Mouse (Mus musculus) embryonic facial prominence, embryonic 13.5 days (tissue): ENCODE data around the gene Sergef. TPM values are rescaled to one million over a fixed set of nuclear protein-coding genes. Genes with fewer than 3 reads are reported as not detected.

ENCODE experiments used
- ATAC-seq: fragments of 200-750 bp; cut with Nextera tagmentation; 2 replicates; pipeline ENCODE4 v1.8.0; 2017; ENCODE audit warnings: low read depth; ENCODE audit not compliant: insufficient number of reproducible peaks, insufficient read depth, low FRiP score, low TSS enrichment
- H3K27ac ChIP-seq: fragments of 300-500 bp; sonication (generic); 2 replicates; pipeline ENCODE4 v1.5.1; 2015; ENCODE audit warnings: moderate library complexity, mild to moderate bottlenecking, inconsistent platforms
- H3K27me3 ChIP-seq: fragments of 300-500 bp; sonication (generic); 2 replicates; pipeline ENCODE4 v1.6.1; 2015; ENCODE audit warnings: mild to moderate bottlenecking, inconsistent platforms
- H3K36me3 ChIP-seq: fragments of 300-500 bp; sonication (generic); 2 replicates; pipeline ENCODE4 v1.6.1; 2015; ENCODE audit warnings: mild to moderate bottlenecking, inconsistent platforms
- H3K4me1 ChIP-seq: fragments of 300-500 bp; sonication (generic); 2 replicates; pipeline ENCODE4 v1.6.1; 2015; ENCODE audit warnings: inconsistent platforms
- H3K4me2 ChIP-seq: fragments of 300-500 bp; sonication (generic); 2 replicates; pipeline ENCODE4 v1.6.1; 2015; ENCODE audit warnings: moderate library complexity, mild to moderate bottlenecking, inconsistent platforms
- H3K4me3 ChIP-seq: fragments of 300-500 bp; sonication (generic); 2 replicates; pipeline ENCODE4 v1.5.1; 2015; ENCODE audit warnings: mild to moderate bottlenecking, inconsistent platforms
- H3K9ac ChIP-seq: fragments of 300-500 bp; sonication (generic); 2 replicates; pipeline ENCODE4 v1.6.1; 2015; ENCODE audit warnings: mild to moderate bottlenecking, inconsistent platforms
- H3K9me3 ChIP-seq: fragments of 300-500 bp; sonication (generic); 2 replicates; pipeline ENCODE4 v1.6.1; 2016; ENCODE audit warnings: inconsistent platforms
- WGBS: fragments of 180-500 bp; shearing (Covaris S2); methylation state at CpG from one replicate; pipeline ENCODE4 v1.1.7; 2015; ENCODE audit warnings: mixed read lengths; 5-methylcytosine and 5-hydroxymethylcytosine counted together
- polyA plus RNA-seq: library from polyadenylated mRNA; unstranded; fragments of >200 nt; fragmentation: Nextera tagmentation; extraction: Ambion mirVana; gene quantifications from 2 replicates; pipeline ENCODE4 v1.2.1, GENCODE M21; 2015

Gene Sergef
- polyA plus RNA-seq, 1 experiment from 2014 or later, result 17.1 TPM

DNA sequence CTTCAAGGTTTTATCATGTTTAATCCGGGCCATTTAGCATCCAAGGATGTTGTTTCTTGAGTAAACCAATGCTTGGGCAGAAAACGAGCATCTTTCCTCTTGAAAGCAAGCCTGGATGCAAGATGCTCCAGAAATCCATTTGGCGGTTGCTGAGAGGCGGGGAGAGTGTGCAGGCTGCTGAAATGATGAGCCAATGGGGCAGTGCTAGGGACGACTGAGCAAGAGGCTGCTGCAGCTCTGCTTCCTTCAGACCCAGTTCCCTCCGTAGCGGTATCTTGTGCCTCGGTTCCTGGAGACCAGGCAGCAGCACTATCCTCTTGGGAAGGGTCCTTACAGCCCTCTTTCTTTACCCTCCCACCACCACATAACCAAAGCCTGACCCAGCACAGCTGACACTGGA, 177.3 kb downstream of the Sergef start:
- Histone ChIP-seq H3K9me3 (no peaks in the 10 kb centered on the region), H3K27me3 (no peaks in the 10 kb centered on the region), H3K9ac (no peak overlapping the region), H3K27ac (no peak overlapping the region), H3K4me3 (no peak overlapping the region), H3K4me2 (no peak overlapping the region), H3K36me3 (no peaks in the 10 kb centered on the region), H3K4me1 (no peaks in the 10 kb centered on the region)
- WGBS, result 56% methylated on average over 8 of the region's 8 CpGs
- ATAC-seq, result no peak

DNA sequence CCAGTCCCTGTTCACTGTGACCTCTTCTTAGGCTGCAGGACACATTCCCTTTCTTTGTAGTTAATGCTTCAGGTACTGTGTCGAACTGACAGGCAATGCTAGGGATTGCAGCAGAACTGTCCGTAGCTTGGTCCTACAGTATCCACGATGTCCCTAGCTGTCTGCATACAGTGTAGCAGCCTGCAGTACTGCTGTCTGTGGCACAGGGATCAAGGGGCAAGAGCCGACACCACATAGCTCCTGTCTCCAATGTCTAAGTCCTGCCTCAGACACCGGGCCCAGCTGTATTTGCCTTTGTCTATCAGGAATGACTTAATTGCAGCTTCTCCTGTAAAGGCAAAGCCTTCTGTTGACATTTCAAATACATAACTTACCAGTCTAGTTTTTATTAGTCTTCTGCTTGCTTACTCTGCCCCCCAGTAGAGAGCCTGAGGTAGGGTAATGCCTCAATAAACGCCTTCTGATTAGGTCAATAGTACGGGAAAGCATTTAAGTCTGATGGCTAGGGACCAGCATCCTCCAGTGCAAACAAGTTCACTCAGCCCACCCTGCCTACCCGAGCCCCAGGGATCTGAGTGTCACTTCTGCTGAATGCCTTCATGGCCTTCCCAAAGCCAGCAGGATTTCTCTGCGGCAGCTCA, 179.9 kb downstream of the Sergef start:
- 80% methylated on average over 9 of the region's 9 CpGs for WGBS
- Histone ChIP-seq H3K36me3 (no peaks in the 10 kb centered on the region), H3K4me2 (no peak overlapping the region), H3K27me3 (no peaks in the 10 kb centered on the region), H3K4me3 (no peak overlapping the region), H3K9ac (no peak overlapping the region), H3K9me3 (no peaks in the 10 kb centered on the region), H3K27ac (no peak overlapping the region), H3K4me1 (no peaks in the 10 kb centered on the region)
- no peak for ATAC-seq

GRCm38 (mm10) chr7:46459200-46459599, 180.4 kb downstream of the Sergef start:
- H3K9me3 ChIP-seq, result no peaks in the 10 kb centered on the region
- 77% methylated on average over 2 of the region's 2 CpGs for WGBS
- no peaks in the 10 kb centered on the region for H3K36me3 ChIP-seq
- H3K27me3 ChIP-seq, result no peaks in the 10 kb centered on the region
- H3K27ac ChIP-seq, result no peak overlapping the region
- no peak overlapping the region for H3K4me3 ChIP-seq
- no peak overlapping the region for H3K9ac ChIP-seq
- no peak for ATAC-seq
- H3K4me2 ChIP-seq, result no peak overlapping the region
- H3K4me1 ChIP-seq, result no peaks in the 10 kb centered on the region

GRCm38 (mm10) chr7:46457889-46458288, 181.7 kb downstream of the Sergef start:
- Histone ChIP-seq H3K36me3 (no peaks in the 10 kb centered on the region), H3K27me3 (no peaks in the 10 kb centered on the region), H3K4me2 (no peak overlapping the region), H3K9ac (no peak overlapping the region), H3K4me1 (no peaks in the 10 kb centered on the region), H3K27ac (no peak overlapping the region), H3K4me3 (no peak overlapping the region), H3K9me3 (no peaks in the 10 kb centered on the region)
- ATAC-seq, result no peak
- WGBS, result 70% methylated on average over 3 of the region's 3 CpGs

- no peak overlapping the region for H3K27ac ChIP-seq
Observed at GRCm38 (mm10) chr7:46453930-46454679, 185.5 kb downstream of the Sergef start.

DNA sequence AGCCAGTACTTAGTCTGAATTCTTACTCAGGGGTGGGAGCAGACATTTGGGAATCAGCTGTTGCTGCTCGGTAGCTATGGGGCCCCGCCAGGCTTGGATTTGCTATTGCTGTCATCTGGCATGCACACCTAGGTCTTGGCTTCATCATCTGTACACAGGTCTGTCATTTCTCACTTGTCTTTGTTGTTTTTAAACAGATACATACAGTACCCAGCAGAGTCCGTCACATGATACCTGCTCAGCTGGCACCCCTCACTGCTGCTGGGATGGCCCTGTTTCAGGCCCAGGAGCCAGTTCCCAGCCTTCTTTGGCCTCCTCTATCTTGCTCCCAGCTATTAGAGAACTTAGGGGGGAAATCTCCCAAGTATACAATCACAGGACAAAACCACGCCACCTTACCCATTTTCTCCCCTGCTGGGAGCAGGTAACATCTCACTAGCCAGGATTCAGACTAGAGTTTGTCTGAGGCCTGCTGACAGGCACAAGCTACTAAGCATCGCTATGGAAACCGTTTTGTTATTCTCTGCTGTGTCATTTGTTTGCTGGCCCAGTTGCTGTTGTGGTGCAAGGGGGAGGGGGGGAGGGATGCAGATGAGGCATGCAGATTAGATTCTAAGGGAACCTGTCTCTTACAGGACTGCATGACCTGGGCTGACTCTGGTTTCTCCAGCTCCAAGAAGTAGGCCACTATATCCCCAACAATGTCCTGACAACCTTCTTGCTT, 190.5 kb downstream of the Sergef start:
- Histone ChIP-seq H3K9ac (no peak overlapping the region), H3K27ac (no peak overlapping the region), H3K27me3 (no peaks in the 10 kb centered on the region), H3K36me3 (no peaks in the 10 kb centered on the region), H3K4me2 (no peak overlapping the region), H3K4me1 (0 out of 2 replicates have a peak, but pooled peaks cover 6% of the 10 kb centered on the region), H3K4me3 (no peak overlapping the region), H3K9me3 (no peaks in the 10 kb centered on the region)
- no peak for ATAC-seq
- WGBS, result 41% methylated on average over 6 of the region's 6 CpGs

More at GRCm38 (mm10) chr7:46453930-46454679, 185.5 kb downstream of the Sergef start:
- no peak overlapping the region for H3K4me2 ChIP-seq
- ATAC-seq, result no peak
- no peaks in the 10 kb centered on the region for H3K36me3 ChIP-seq
- 0 out of 2 replicates have a peak, but pooled peaks cover 6% of the 10 kb centered on the region for H3K4me1 ChIP-seq
- WGBS, result 52% methylated on average over 10 of the region's 10 CpGs
- no peak overlapping the region for H3K4me3 ChIP-seq
- H3K9me3 ChIP-seq, result no peaks in the 10 kb centered on the region
- H3K27me3 ChIP-seq, result no peaks in the 10 kb centered on the region
- H3K9ac ChIP-seq, result no peak overlapping the region

DNA sequence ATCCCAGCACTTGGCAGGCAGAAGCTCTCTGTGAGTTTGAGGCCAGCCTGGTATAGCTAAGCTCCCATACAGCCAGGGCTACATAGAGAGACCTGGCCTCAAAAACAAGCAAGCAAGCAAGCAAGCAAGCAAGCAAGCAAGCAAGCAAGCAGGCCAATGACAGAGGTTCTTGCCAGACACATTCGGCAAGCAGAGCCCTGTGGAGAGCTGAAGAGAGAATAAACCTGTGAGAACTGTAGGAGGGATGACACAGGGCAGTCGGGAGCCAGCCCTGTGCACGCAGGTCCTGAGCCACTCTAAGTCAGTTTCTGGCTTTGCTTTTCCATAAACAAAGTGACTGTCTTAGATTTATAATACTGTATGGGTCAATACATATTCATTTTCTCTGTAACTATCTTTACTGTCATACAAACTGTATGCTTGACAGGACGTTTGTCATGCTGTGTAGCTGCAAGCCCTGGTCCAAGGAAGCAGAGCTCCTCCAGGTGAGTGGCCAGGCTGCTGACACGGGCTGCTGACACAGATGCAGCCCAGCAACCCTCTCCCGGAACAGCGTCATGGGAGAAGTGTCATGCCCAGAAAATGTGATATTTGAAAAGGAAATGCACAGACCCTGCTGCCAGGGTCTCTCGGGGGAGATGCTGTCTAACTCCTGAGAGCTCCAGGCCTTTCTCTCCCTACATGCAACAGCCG, 192.0 kb downstream of the Sergef start:
- 53% methylated on average over 9 of the region's 9 CpGs for WGBS
- no peak for ATAC-seq

DNA sequence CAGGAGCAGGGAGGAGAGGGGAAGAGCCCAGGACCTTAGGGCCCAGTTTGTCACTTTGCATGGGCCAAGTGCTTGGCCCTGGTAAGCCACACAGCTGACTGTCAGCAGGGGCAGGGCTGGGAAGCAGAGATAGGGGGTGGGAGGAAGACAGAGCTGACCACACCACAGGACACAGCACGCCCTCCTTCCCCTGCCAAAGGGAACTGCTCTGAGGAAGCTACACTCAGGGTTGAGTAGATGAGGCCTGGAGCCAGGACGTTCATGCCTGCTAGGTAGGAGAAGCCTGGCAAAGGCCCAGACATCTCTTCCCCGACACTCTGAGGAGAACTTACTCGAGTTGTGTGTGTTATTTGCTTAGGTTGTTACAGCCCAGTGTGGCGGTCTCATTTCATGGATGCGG, 193.7 kb downstream of the Sergef start:
- H3K27me3 ChIP-seq, result no peaks in the 10 kb centered on the region
- no peaks in the 10 kb centered on the region for H3K9me3 ChIP-seq
- 80% methylated on average over 6 of the region's 6 CpGs for WGBS
- H3K27ac ChIP-seq, result no peak overlapping the region
- no peak overlapping the region for H3K9ac ChIP-seq
- H3K4me1 ChIP-seq, result 0 out of 2 replicates have a peak, but pooled peaks cover 6% of the 10 kb centered on the region
- no peaks in the 10 kb centered on the region for H3K36me3 ChIP-seq
- H3K4me3 ChIP-seq, result no peak overlapping the region
- no peak for ATAC-seq
- H3K4me2 ChIP-seq, result no peak overlapping the region

More for the DNA sequence above, 192.0 kb downstream of the Sergef start:
- no peaks in the 10 kb centered on the region for H3K36me3 ChIP-seq
- no peaks in the 10 kb centered on the region for H3K9me3 ChIP-seq
- no peak overlapping the region for H3K27ac ChIP-seq
- 0 out of 2 replicates have a peak, but pooled peaks cover 6% of the 10 kb centered on the region for H3K4me1 ChIP-seq
- H3K4me2 ChIP-seq, result no peak overlapping the region
- no peaks in the 10 kb centered on the region for H3K27me3 ChIP-seq
- no peak overlapping the region for H3K4me3 ChIP-seq
- no peak overlapping the region for H3K9ac ChIP-seq

GRCm38 (mm10) chr7:46443163-46443562, 196.4 kb downstream of the Sergef start:
- H3K36me3 ChIP-seq, result no peaks in the 10 kb centered on the region
- 0 out of 2 replicates have a peak, but pooled peaks have one; percentile 22 for ATAC-seq
- H3K9me3 ChIP-seq, result no peaks in the 10 kb centered on the region
- no peak overlapping the region for H3K4me2 ChIP-seq
- H3K4me3 ChIP-seq, result no peak overlapping the region
- WGBS, result 85% methylated on average over 10 of the region's 10 CpGs
- H3K4me1 ChIP-seq, result 0 out of 2 replicates have a peak, but pooled peaks cover 3% of the 10 kb centered on the region
- H3K27ac ChIP-seq, result no peak overlapping the region
- H3K27me3 ChIP-seq, result no peaks in the 10 kb centered on the region
- no peak overlapping the region for H3K9ac ChIP-seq

GRCm38 (mm10) chr7:46438537-46439141, 201.0 kb downstream of the Sergef start:
- no peak overlapping the region for H3K9ac ChIP-seq
- 0 out of 2 replicates have a peak, but pooled peaks cover 3% of the 10 kb centered on the region for H3K4me1 ChIP-seq
- 38% methylated on average over 9 of the region's 9 CpGs for WGBS
- no peak for ATAC-seq
- no peaks in the 10 kb centered on the region for H3K27me3 ChIP-seq
- H3K36me3 ChIP-seq, result no peaks in the 10 kb centered on the region
- no peak overlapping the region for H3K4me3 ChIP-seq
- no peaks in the 10 kb centered on the region for H3K9me3 ChIP-seq
- no peak overlapping the region for H3K27ac ChIP-seq
- no peak overlapping the region for H3K4me2 ChIP-seq

- ATAC-seq, result no peak
- no peak overlapping the region for H3K4me3 ChIP-seq
- H3K9me3 ChIP-seq, result no peaks in the 10 kb centered on the region
- 0 out of 2 replicates have a peak, but pooled peaks cover 3% of the 10 kb centered on the region for H3K4me1 ChIP-seq
- no peak overlapping the region for H3K9ac ChIP-seq
- no peak overlapping the region for H3K27ac ChIP-seq
- H3K27me3 ChIP-seq, result no peaks in the 10 kb centered on the region
- H3K36me3 ChIP-seq, result no peaks in the 10 kb centered on the region
- no peak overlapping the region for H3K4me2 ChIP-seq
- WGBS, result 91% methylated on average over 5 of the region's 5 CpGs
Observed at GRCm38 (mm10) chr7:46435833-46436232, 203.8 kb downstream of the Sergef start.
